In genomic region chr3:18731674-18732073, GRCm38 (mm10) we compare ENCODE assay signal across 23 mouse cellular contexts.
DNase-seq lines count a peak whose midpoint lies in the region; ATAC-seq and TF ChIP-seq lines count a peak whose summit lies in the region.
"Had no signal": no experiment of that assay in that cellular context is flagged by ENCODE, and none has a peak within 500 bp of the region (broad histone marks: within the 10 kb centered on the region; RNA-seq: fewer than 3 reads in every experiment).

No protein-coding gene starts in this region.

- H3K4me3 ChIP-seq in forebrain, embryonic 16.5 days (replicated peaks; ENCODE audit: low read length) = no peak overlapping the region
- H3K4me3 ChIP-seq in forebrain, embryonic 14.5 days (ENCODE audit: low read depth, low read length) = no peak overlapping the region
- no peak overlapping the region for H3K4me3 ChIP-seq in kidney, embryonic 14.5 days (ENCODE audit: low read length)
- no peak overlapping the region for H3K4me3 ChIP-seq in kidney, postnatal 0 days (replicated peaks; ENCODE audit: low read depth, low read length)
- H3K4me3 ChIP-seq: embryonic facial prominence, embryonic 12.5 days; embryonic facial prominence, embryonic 15.5 days; heart, embryonic 12.5 days; heart, embryonic 15.5 days; hindbrain, embryonic 10.5 days; hindbrain, embryonic 13.5 days; intestine, embryonic 15.5 days had no signal

- H3K9ac ChIP-seq in forebrain, embryonic 16.5 days (replicated peaks; ENCODE audit: low read depth, low read length) = no peak overlapping the region
- no peak overlapping the region for H3K9ac ChIP-seq in forebrain, embryonic 14.5 days (ENCODE audit: low read length)
- no peak overlapping the region for H3K9ac ChIP-seq in kidney, embryonic 14.5 days (ENCODE audit: low read depth, low read length)
- H3K9ac ChIP-seq in kidney, postnatal 0 days (ENCODE audit: low read depth, low read length) = no peak overlapping the region
- H3K9ac ChIP-seq: embryonic facial prominence, embryonic 12.5 days; embryonic facial prominence, embryonic 15.5 days; heart, embryonic 12.5 days; heart, embryonic 15.5 days; hindbrain, embryonic 13.5 days; intestine, embryonic 15.5 days had no signal

- H3K27me3 ChIP-seq in forebrain, embryonic 16.5 days (replicated peaks; ENCODE audit: control insufficient read depth, insufficient read depth, low read length) = no peaks in the 10 kb centered on the region
- H3K27me3 ChIP-seq in forebrain, embryonic 14.5 days (replicated peaks; ENCODE audit: control insufficient read depth, insufficient read depth, low read length) = no peaks in the 10 kb centered on the region
- H3K27me3 ChIP-seq in kidney, embryonic 14.5 days (ENCODE audit: control insufficient read depth, insufficient read depth, low read length) = no peaks in the 10 kb centered on the region
- no peaks in the 10 kb centered on the region for H3K27me3 ChIP-seq in kidney, postnatal 0 days (ENCODE audit: insufficient read depth, low read length)
- H3K27me3 ChIP-seq: embryonic facial prominence, embryonic 12.5 days; embryonic facial prominence, embryonic 15.5 days; heart, embryonic 12.5 days; heart, embryonic 15.5 days; hindbrain, embryonic 13.5 days; intestine, embryonic 15.5 days had no signal

- no peaks in the 10 kb centered on the region for H3K9me3 ChIP-seq in forebrain, embryonic 16.5 days (ENCODE audit: control insufficient read depth, low read length)
- no peaks in the 10 kb centered on the region for H3K9me3 ChIP-seq in forebrain, embryonic 14.5 days (replicated peaks; ENCODE audit: control insufficient read depth, low read length)
- no peaks in the 10 kb centered on the region for H3K9me3 ChIP-seq in kidney, embryonic 14.5 days (ENCODE audit: control insufficient read depth, low read length)
- H3K9me3 ChIP-seq in kidney, postnatal 0 days (replicated peaks; ENCODE audit: low read length) = no peaks in the 10 kb centered on the region
- H3K9me3 ChIP-seq: embryonic facial prominence, embryonic 12.5 days; embryonic facial prominence, embryonic 15.5 days; heart, embryonic 12.5 days; heart, embryonic 15.5 days; hindbrain, embryonic 10.5 days; hindbrain, embryonic 13.5 days; intestine, embryonic 15.5 days had no signal

- no peak for TF ChIP-seq CTCF in kidney, postnatal 0 days (IDR thresholded peaks at IDR 0.05; ENCODE audit: low read depth)

- no peak for DNase-seq in forebrain, embryonic 14.5 days (ENCODE audit: low spot score)
- no peak for DNase-seq in kidney, postnatal 36 days
- DNase-seq in kidney, postnatal 0 days (ENCODE audit: low spot score) = peak; percentile 76
- no peak for DNase-seq in kidney, postnatal 14 days
- DNase-seq: adrenal gland, adult 2 months; adrenal gland, postnatal 14 days; cerebellum, adult 11 months; cerebellum, adult 9-11 months; gastrocnemius, postnatal 25 days; heart, adult 18-20 months; heart, postnatal 10 days; heart, postnatal 36 days had no signal

- H3K4me2 ChIP-seq in forebrain, embryonic 16.5 days (ENCODE audit: low read length) = no peak overlapping the region
- H3K4me2 ChIP-seq in forebrain, embryonic 14.5 days (ENCODE audit: low read length) = no peak overlapping the region
- no peak overlapping the region for H3K4me2 ChIP-seq in kidney, embryonic 14.5 days (replicated peaks; ENCODE audit: low read depth, low read length)
- H3K4me2 ChIP-seq in kidney, postnatal 0 days (ENCODE audit: low read length) = no peak overlapping the region
- H3K4me2 ChIP-seq: embryonic facial prominence, embryonic 12.5 days; embryonic facial prominence, embryonic 15.5 days; heart, embryonic 12.5 days; heart, embryonic 15.5 days; hindbrain, embryonic 13.5 days; intestine, embryonic 15.5 days had no signal

- H3K4me1 ChIP-seq in forebrain, embryonic 16.5 days (replicated peaks; ENCODE audit: control insufficient read depth, insufficient read depth, low read length) = peaks cover 4% of the 10 kb centered on the region; the same call in 1 of the 2 replicates
- H3K4me1 ChIP-seq in forebrain, embryonic 14.5 days (ENCODE audit: control insufficient read depth, insufficient read depth, low read length) = no peaks in the 10 kb centered on the region
- H3K4me1 ChIP-seq in kidney, embryonic 14.5 days (ENCODE audit: control insufficient read depth, insufficient read depth, low read length) = no peaks in the 10 kb centered on the region
- H3K4me1 ChIP-seq in kidney, postnatal 0 days (replicated peaks; ENCODE audit: insufficient read depth, low read length) = no peaks in the 10 kb centered on the region
- H3K4me1 ChIP-seq: embryonic facial prominence, embryonic 12.5 days; embryonic facial prominence, embryonic 15.5 days; heart, embryonic 12.5 days; heart, embryonic 15.5 days; hindbrain, embryonic 10.5 days; hindbrain, embryonic 13.5 days; intestine, embryonic 15.5 days had no signal

- peak overlapping the region; percentile 66 for H3K27ac ChIP-seq in forebrain, embryonic 16.5 days (ENCODE audit: low read length)
- H3K27ac ChIP-seq in forebrain, embryonic 14.5 days (ENCODE audit: low read depth, low read length) = no peak overlapping the region
- H3K27ac ChIP-seq in kidney, embryonic 14.5 days (ENCODE audit: low read depth, low read length) = no peak overlapping the region
- no peak overlapping the region for H3K27ac ChIP-seq in kidney, postnatal 0 days
- H3K27ac ChIP-seq: embryonic facial prominence, embryonic 12.5 days; embryonic facial prominence, embryonic 15.5 days; heart, embryonic 15.5 days; hindbrain, embryonic 10.5 days; hindbrain, embryonic 13.5 days; intestine, embryonic 15.5 days had no signal

- 52% methylated on average over 2 of the region's 2 CpGs for WGBS in forebrain, embryonic 16.5 days
- WGBS in forebrain, embryonic 14.5 days = 61% methylated on average over 2 of the region's 2 CpGs
- WGBS in kidney, embryonic 14.5 days = 15% methylated on average over 2 of the region's 2 CpGs
- 9% methylated on average over 2 of the region's 2 CpGs for WGBS in kidney, postnatal 0 days

- H3K36me3 ChIP-seq in forebrain, embryonic 16.5 days (ENCODE audit: control insufficient read depth, insufficient read depth) = no peaks in the 10 kb centered on the region
- no peaks in the 10 kb centered on the region for H3K36me3 ChIP-seq in forebrain, embryonic 14.5 days (ENCODE audit: control insufficient read depth, insufficient read depth, low read length)
- H3K36me3 ChIP-seq in kidney, embryonic 14.5 days (ENCODE audit: control insufficient read depth, insufficient read depth, low read length) = no peaks in the 10 kb centered on the region
- no peaks in the 10 kb centered on the region for H3K36me3 ChIP-seq in kidney, postnatal 0 days (ENCODE audit: insufficient read depth, low read length)
- H3K36me3 ChIP-seq: embryonic facial prominence, embryonic 12.5 days; embryonic facial prominence, embryonic 15.5 days; heart, embryonic 12.5 days; heart, embryonic 15.5 days; hindbrain, embryonic 10.5 days; hindbrain, embryonic 13.5 days; intestine, embryonic 15.5 days had no signal

- ATAC-seq in forebrain, embryonic 16.5 days = no peak
- no peak for ATAC-seq in forebrain, embryonic 14.5 days
- ATAC-seq in kidney, embryonic 14.5 days (ENCODE audit: low FRiP score, low TSS enrichment) = peak; percentile 80
- no peak for ATAC-seq in kidney, postnatal 0 days (replicated peaks; ENCODE audit: low FRiP score, low read depth)
- ATAC-seq: CD4-positive, CD25-positive, alpha-beta regulatory T cell, adult 4 months; hindbrain, embryonic 16.5 days; intestine, embryonic 15.5 days had no signal
